Mouse (Mus musculus) CH12.LX (cell line): ENCODE measurements around the gene Lpin1. TPM values are rescaled to one million over a fixed set of nuclear protein-coding genes. Genes with fewer than 3 reads are reported as not detected.

Source experiments
- DNase-seq: peaks from one replicate; pipeline ENCODE4 v3.0.0-alpha.2; 2013; ENCODE audit errors: extremely low read depth
- H3K27ac ChIP-seq: 2 replicates; pipeline ENCODE4 v1.5.1; 2012; ENCODE audit warnings: low read depth, mild to moderate bottlenecking, control low read depth, moderate library complexity; ENCODE audit not compliant: insufficient read depth
- H3K27me3 ChIP-seq: replicated peaks from 2 replicates; pipeline ENCODE3; 2012; ENCODE audit warnings: inconsistent platforms
- H3K36me3 ChIP-seq, 2 experiments: replicated peaks in 1 of 2; 2 replicates each; pipeline versions ENCODE3 to v1.6.1; 2012; ENCODE audit warnings: inconsistent platforms in 1 of 2, low read length in 1 of 2, mild to moderate bottlenecking in 1 of 2, mixed read lengths in 1 of 2, moderate library complexity in 1 of 2; ENCODE audit not compliant: control insufficient read depth in 1 of 2, insufficient read depth in 1 of 2
- H3K4me1 ChIP-seq, 2 experiments: 2 replicates each; pipeline ENCODE4 v1.6.1; 2012; ENCODE audit warnings: inconsistent platforms in 1 of 2, moderate library complexity in 1 of 2; ENCODE audit not compliant: insufficient read depth in 2 of 2, control insufficient read depth in 1 of 2
- H3K4me2 ChIP-seq: 2 replicates; pipeline ENCODE4 v1.6.1; 2012; ENCODE audit warnings: low read depth, mild to moderate bottlenecking, control low read depth; ENCODE audit not compliant: poor library complexity, insufficient read depth, severe bottlenecking
- H3K4me3 ChIP-seq, 3 experiments: fragments of 150-350 bp in 1 of 3; sonication (generic) in 1 of 3; replicated peaks in 1 of 3; 2 replicates each; pipeline versions ENCODE3 to v1.5.1; 2011 to 2012; ENCODE audit warnings: low read depth in 2 of 3, low read length in 2 of 3, mild to moderate bottlenecking in 2 of 3, moderate library complexity in 2 of 3, control low read depth in 1 of 3, improper control_type of control experiment in 1 of 3, inconsistent platforms in 1 of 3, mixed read lengths in 1 of 3; ENCODE audit not compliant: poor library complexity in 1 of 3
- H3K79me2 ChIP-seq: replicated peaks from 2 replicates; pipeline ENCODE4 v1.6.1; 2012; ENCODE audit warnings: mild to moderate bottlenecking, moderate library complexity; ENCODE audit not compliant: control insufficient read depth, poor library complexity, insufficient read depth, severe bottlenecking; ENCODE audit errors: extremely low read depth
- H3K9ac ChIP-seq: 2 replicates; pipeline ENCODE4 v1.6.1; 2012; ENCODE audit warnings: low read depth, mild to moderate bottlenecking, control low read depth, moderate library complexity; ENCODE audit not compliant: insufficient read depth
- H3K9me3 ChIP-seq: replicated peaks from 2 replicates; pipeline ENCODE3; 2012; ENCODE audit warnings: low read length, inconsistent platforms, mixed read lengths
- CHD1 ChIP-seq: IDR thresholded peaks from 2 replicates; pipeline ENCODE4 v1.6.1; 2012; ENCODE audit warnings: low read depth, low read length, improper control_type of control experiment, inconsistent platforms
- CHD2 ChIP-seq: IDR thresholded peaks from 2 replicates; pipeline ENCODE4 v1.6.1; 2011; ENCODE audit warnings: low read length, improper control_type of control experiment
- ELF1 ChIP-seq: IDR thresholded peaks from 2 replicates; pipeline ENCODE4 v1.6.1; 2014; ENCODE audit warnings: low read depth, mild to moderate bottlenecking, inconsistent platforms, low read length, improper control_type of control experiment
- EP300 ChIP-seq: IDR thresholded peaks from 2 replicates; pipeline ENCODE4 v1.6.1; 2011; ENCODE audit warnings: low read length, improper control_type of control experiment
- GABPA ChIP-seq: IDR thresholded peaks from 2 replicates; pipeline ENCODE4 v1.6.1; 2012; ENCODE audit warnings: low read depth, low read length, improper control_type of control experiment, inconsistent platforms; ENCODE audit not compliant: insufficient replicate concordance
- HCFC1 ChIP-seq: IDR thresholded peaks from 2 replicates; pipeline ENCODE4 v1.6.1; 2012; ENCODE audit warnings: low read depth, mild to moderate bottlenecking, inconsistent platforms, low read length, improper control_type of control experiment
- IRF4 ChIP-seq: IDR thresholded peaks from 2 replicates; pipeline ENCODE4 v1.6.1; 2014; ENCODE audit warnings: low read depth, mild to moderate bottlenecking, inconsistent platforms, low read length, improper control_type of control experiment
- JUN ChIP-seq: IDR thresholded peaks from 2 replicates; pipeline ENCODE4 v1.6.1; 2011; ENCODE audit warnings: low read depth, mild to moderate bottlenecking, low read length, improper control_type of control experiment, moderate library complexity; ENCODE audit not compliant: insufficient read depth
- JUND ChIP-seq: conservative IDR thresholded peaks from 2 replicates; pipeline ENCODE4 v1.6.1; 2011; ENCODE audit warnings: low read depth, low read length, improper control_type of control experiment
- KAT2A ChIP-seq: IDR thresholded peaks from 2 replicates; pipeline ENCODE4 v1.6.1; 2012; ENCODE audit warnings: low read length, improper control_type of control experiment, inconsistent platforms; ENCODE audit not compliant: insufficient replicate concordance
- MAX ChIP-seq: IDR thresholded peaks from 2 replicates; pipeline ENCODE4 v1.6.1; 2011; ENCODE audit warnings: low read length, improper control_type of control experiment
- MEF2A ChIP-seq: IDR thresholded peaks from 2 replicates; pipeline ENCODE4 v1.6.1; 2014; ENCODE audit warnings: low read depth, mild to moderate bottlenecking, inconsistent platforms, low read length, improper control_type of control experiment, borderline replicate concordance
- MXI1 ChIP-seq: IDR thresholded peaks from 2 replicates; pipeline ENCODE4 v1.6.1; 2011; ENCODE audit warnings: mild to moderate bottlenecking, low read depth, low read length, improper control_type of control experiment
- PAX5 ChIP-seq: IDR thresholded peaks from 2 replicates; pipeline ENCODE4 v1.6.1; 2012; ENCODE audit warnings: low read length, inconsistent platforms, mixed read lengths
- POLR2AphosphoS2 ChIP-seq: IDR thresholded peaks from 2 replicates; pipeline ENCODE4 v1.6.1; 2011; ENCODE audit warnings: low read depth, low read length, improper control_type of control experiment
- RCOR1 ChIP-seq: conservative IDR thresholded peaks from 2 replicates; pipeline ENCODE4 v1.6.1; 2012; ENCODE audit warnings: low read depth, mild to moderate bottlenecking, inconsistent platforms, low read length, improper control_type of control experiment
- SIN3A ChIP-seq: IDR thresholded peaks from 2 replicates; pipeline ENCODE4 v1.6.1; 2012; ENCODE audit warnings: low read length, improper control_type of control experiment, inconsistent platforms
- SMC3 ChIP-seq: IDR thresholded peaks from 2 replicates; pipeline ENCODE4 v1.6.1; 2011; ENCODE audit warnings: low read depth, low read length, improper control_type of control experiment
- TCF12 ChIP-seq: IDR thresholded peaks from 2 replicates; pipeline ENCODE4 v1.6.1; 2014; ENCODE audit warnings: low read depth, mild to moderate bottlenecking, inconsistent platforms, low read length, improper control_type of control experiment
- USF2 ChIP-seq: conservative IDR thresholded peaks from 2 replicates; pipeline ENCODE4 v1.6.1; 2011; ENCODE audit warnings: low read depth, low read length, improper control_type of control experiment
- ZC3H11A ChIP-seq: IDR thresholded peaks from 2 replicates; pipeline ENCODE4 v1.6.1; 2012; ENCODE audit warnings: low read depth, mild to moderate bottlenecking, inconsistent platforms, low read length, improper control_type of control experiment
- ZKSCAN1 ChIP-seq: IDR thresholded peaks from 2 replicates; pipeline ENCODE4 v1.6.1; 2012; ENCODE audit warnings: low read depth, inconsistent platforms, low read length, improper control_type of control experiment, borderline replicate concordance
- ZMIZ1 ChIP-seq: IDR thresholded peaks from 2 replicates; pipeline ENCODE4 v1.6.1; 2012; ENCODE audit warnings: low read depth, mild to moderate bottlenecking, inconsistent platforms, low read length, improper control_type of control experiment
- ZNF384 ChIP-seq: IDR thresholded peaks from 2 replicates; pipeline ENCODE4 v1.6.1; 2012; ENCODE audit warnings: low read depth, low read length, improper control_type of control experiment, inconsistent platforms
- dilution Hi-C: fragments of 300-500 bp; cut with MboI; formaldehyde crosslinking; loops from 2 replicates; pipeline ENCODE4 v1.14.3; 2020; ENCODE audit warnings: low sequenced_read_pairs; ENCODE audit not compliant: extremely low pct_unique_long_range_greater_than_20kb, extremely low pct_ligation_motif_present
- in situ Hi-C: fragments of 300-500 bp; cut with MboI; formaldehyde crosslinking; loops from 3 replicates; pipeline ENCODE4 v1.14.3; 2019; ENCODE audit warnings: low sequenced_read_pairs, low pct_ligation_motif_present, low pct_unique_long_range_greater_than_20kb, mixed read lengths
- polyA plus RNA-seq: library from polyadenylated mRNA; unstranded; fragments of >175 nt; gene quantifications from 2 replicates; pipeline ENCODE4 v1.2.1, GENCODE M21; 2012; ENCODE audit warnings: low read depth; ENCODE audit not compliant: insufficient read length
- total RNA-seq, 2 experiments: library from RNA; depleted of rRNA; stranded (reverse); fragments of 300-350 nt in 1 of 2; fragments of >200 nt in 1 of 2; gene quantifications; 2 replicates each; pipeline ENCODE4 v1.2.3; 2012 to 2014

The Lpin1 gene
- total and polyA plus RNA-seq, 3 experiments, result 6.1 to 7.5 (median 6.7) TPM

DNA sequence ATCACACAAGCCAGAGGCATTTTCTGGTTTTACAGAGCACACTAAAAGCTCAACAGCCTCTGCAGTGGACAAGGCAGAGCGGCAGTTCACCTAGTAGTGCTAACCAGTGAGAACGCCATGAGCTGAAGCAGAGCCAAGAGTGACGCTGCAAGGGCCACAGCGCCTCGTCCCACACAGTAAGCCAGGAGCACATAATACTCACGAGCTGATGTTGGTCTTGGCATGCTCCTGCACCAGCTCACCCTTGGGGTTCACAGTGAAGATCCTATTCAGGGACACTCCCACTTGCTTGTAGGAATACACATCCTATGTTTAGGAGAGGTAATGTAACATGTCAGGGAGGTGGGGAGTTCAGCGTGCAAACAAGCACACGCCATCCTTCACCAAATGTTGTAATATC lies 70.1 kb downstream of the Lpin1 start:
- dilution Hi-C loops (no loop called here), in situ Hi-C loops (loop anchor here (25.0 kb wide), 1 partner anchor 303 kb away; no protein-coding TSS in a partner anchor)
- Histone ChIP-seq H3K79me2 (no peaks in the 10 kb centered on the region), H3K27me3 (no peaks in the 10 kb centered on the region), H3K4me3 (no peak overlapping the region), H3K4me1 (no peaks in the 10 kb centered on the region), H3K36me3 (peaks cover 53 to 91% of the 10 kb centered on the region in 2 experiments), H3K27ac (no peak overlapping the region), H3K9ac (no peak overlapping the region), H3K9me3 (no peaks in the 10 kb centered on the region), H3K4me2 (no peak overlapping the region)
- no peak for DNase-seq
- TF ChIP-seq PAX5 (no peak), TCF12 (no peak), POLR2AphosphoS2 (no peak)

GRCm38 (mm10) chr12:16539965-16540661 lies 70.7 kb downstream of the Lpin1 start:
- no peak overlapping the region for H3K9ac ChIP-seq
- TF ChIP-seq RCOR1 (no peak), GABPA (no peak), CHD2 (no peak), HCFC1 (no peak), MXI1 (no peak), MEF2A (no peak), ELF1 (no peak), POLR2AphosphoS2 (no peak)
- TF ChIP-seq, all 38 proteins: peak for 0
- DNase-seq, result no peak
- Histone ChIP-seq H3K79me2 (no peaks in the 10 kb centered on the region), H3K27me3 (no peaks in the 10 kb centered on the region), H3K4me3 (no peak overlapping the region), H3K9me3 (no peaks in the 10 kb centered on the region), H3K36me3 (peaks cover 53 to 89% of the 10 kb centered on the region in 2 experiments), H3K4me2 (no peak overlapping the region), H3K27ac (no peak overlapping the region), H3K4me1 (no peaks in the 10 kb centered on the region)
- in situ Hi-C loops (loop anchor here (10.0 to 25.0 kb wide), 4 partner anchors 303 to 1005 kb away; no protein-coding TSS in a partner anchor), dilution Hi-C loops (no loop called here)

DNA sequence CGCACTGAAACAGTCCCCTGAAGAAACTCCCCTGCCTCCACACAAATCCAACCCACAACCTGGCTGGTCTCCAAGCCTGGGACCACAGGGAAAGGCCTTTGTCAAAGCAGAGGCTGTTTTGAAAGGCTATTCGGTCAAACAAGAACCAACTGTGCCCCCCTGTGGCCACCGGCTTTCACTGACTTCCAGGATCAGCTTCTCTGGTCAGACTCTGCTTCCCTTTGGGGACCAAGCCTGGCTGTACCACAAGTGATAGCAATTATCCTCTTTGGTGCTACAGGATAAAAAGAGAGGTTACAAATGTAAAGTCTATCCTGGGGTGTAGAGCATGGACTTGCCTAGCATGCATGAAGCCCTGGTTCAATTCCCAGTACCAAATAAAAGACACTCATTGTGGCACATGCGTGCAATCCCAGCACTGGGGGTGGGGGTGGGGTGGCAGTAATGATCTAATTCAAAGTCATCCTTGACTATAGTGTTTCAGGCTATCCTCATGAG lies 77.4 kb downstream of the Lpin1 start:
- in situ Hi-C loops (loop anchor here (5.0 to 25.0 kb wide), 5 partner anchors 296 to 999 kb away; partner anchors contain the start of gene Trib2), dilution Hi-C loops (no loop called here)
- H3K27ac ChIP-seq, result peak overlapping the region; percentile 56; the same call in 1 of the 2 replicates
- no peaks in the 10 kb centered on the region for H3K27me3 ChIP-seq
- H3K9ac ChIP-seq, result peak overlapping the region; percentile 69
- H3K4me1 ChIP-seq, result peaks cover 21 to 49% of the 10 kb centered on the region in 2 experiments
- H3K9me3 ChIP-seq, result no peaks in the 10 kb centered on the region
- peak; percentile 80 for DNase-seq
- H3K79me2 ChIP-seq, result no peaks in the 10 kb centered on the region
- peak overlapping the region in 1 of 3 experiments; percentile 34 for H3K4me3 ChIP-seq
- peaks cover 10 to 25% of the 10 kb centered on the region in 2 experiments for H3K36me3 ChIP-seq
- H3K4me2 ChIP-seq, result peak overlapping the region; percentile 78
- peak; percentile 55; the same call in 1 of the 2 replicates for TF ChIP-seq ZC3H11A
- peak; percentile 54; the same call in 1 of the 2 replicates for TF ChIP-seq CHD1
- peak; percentile 42 for TF ChIP-seq ZNF384
- TF ChIP-seq SIN3A, result peak; percentile 71
- no peak; the same call in none of the 2 replicates for TF ChIP-seq HCFC1
- TF ChIP-seq MAX, result peak; percentile 48; the same call in 1 of the 2 replicates
- no peak for TF ChIP-seq ZKSCAN1
- peak; percentile 46; the same call in 1 of the 2 replicates for TF ChIP-seq EP300
- TF ChIP-seq KAT2A, result no peak
- peak; percentile 85 for TF ChIP-seq SMC3
- peak; percentile 46 for TF ChIP-seq JUND
- TF ChIP-seq GABPA, result no peak
- peak; percentile 68; the same call in 1 of the 2 replicates for TF ChIP-seq CHD2
- peak; percentile 7; the same call in 1 of the 2 replicates for TF ChIP-seq JUN
- TF ChIP-seq IRF4, result peak; percentile 70
- TF ChIP-seq USF2, result no peak
- no peak for TF ChIP-seq ZMIZ1
